Mouse (Mus musculus) testis, postnatal 10 days (tissue): ENCODE results near the gene Mospd3.

ENCODE experiments used
- DNase-seq: peaks from one replicate; pipeline ENCODE4 v3.0.0; 2021; ENCODE audit warnings: low spot score

Mospd3 gene

DNA sequence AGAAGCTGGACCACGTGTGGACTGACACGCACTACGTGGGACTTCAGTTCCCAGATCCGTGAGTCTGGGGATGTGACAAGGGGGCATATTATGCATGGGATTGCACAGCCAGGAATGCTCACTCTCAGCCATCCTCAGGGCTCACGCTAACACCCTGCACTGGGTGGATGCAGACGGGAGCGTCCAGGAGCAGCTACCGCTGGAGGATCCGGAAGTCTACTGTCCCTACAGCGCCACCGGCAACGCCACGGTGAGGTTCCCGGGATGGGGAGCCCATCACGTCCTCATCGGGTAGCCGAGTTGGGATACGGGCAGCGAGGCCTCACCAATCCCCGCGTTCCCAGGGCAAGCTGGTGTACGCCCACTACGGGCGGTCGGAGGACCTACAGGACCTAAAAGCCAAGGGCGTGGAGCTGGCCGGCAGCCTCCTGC lies 26.4 kb downstream of the Mospd3 start:
- DNase-seq = peak; percentile 68

DNA sequence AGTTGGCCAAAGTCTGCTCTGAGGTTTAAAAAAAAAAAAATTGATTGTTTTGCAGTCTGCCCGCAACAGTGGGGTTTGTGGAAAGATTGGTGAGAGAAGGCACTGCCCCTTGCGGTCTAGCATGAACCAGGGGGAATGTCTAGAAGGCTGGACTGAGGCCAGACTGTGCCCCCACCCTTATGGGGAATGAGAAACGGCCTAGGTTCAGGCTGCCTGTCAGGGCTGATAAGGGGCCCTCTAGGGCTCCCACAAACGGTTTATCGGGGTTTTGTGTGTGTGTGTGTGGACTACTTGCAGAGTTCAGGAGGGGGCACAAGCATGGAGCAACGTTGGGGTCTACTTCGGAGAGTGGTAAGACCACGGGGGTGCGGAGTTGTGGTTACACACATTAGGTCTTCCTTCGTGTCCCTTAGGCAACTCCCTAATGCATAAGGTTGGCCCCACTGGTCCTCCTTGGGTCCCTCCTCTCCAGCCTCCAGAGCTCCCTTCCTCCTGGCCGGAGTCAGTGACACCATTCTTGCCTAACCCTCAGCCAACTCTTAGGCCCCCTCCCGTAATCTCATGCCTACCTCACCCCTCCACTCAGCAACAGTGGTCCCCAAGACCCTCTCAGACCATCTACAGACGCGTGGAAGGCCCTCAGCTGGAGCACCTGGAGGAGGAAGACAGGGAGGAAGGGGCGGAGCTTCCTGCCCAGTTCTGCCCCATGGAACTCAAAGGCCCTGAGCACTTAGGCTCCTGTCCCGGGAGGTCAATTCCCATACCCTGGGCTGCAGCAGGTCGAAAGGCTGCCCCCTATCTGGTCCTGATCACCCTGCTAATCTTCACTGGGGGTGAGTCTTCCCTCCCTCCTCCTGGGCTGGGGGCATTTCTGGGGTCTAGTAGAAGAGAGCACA lies 29.9 kb downstream of the Mospd3 start:
- no peak for DNase-seq

DNA sequence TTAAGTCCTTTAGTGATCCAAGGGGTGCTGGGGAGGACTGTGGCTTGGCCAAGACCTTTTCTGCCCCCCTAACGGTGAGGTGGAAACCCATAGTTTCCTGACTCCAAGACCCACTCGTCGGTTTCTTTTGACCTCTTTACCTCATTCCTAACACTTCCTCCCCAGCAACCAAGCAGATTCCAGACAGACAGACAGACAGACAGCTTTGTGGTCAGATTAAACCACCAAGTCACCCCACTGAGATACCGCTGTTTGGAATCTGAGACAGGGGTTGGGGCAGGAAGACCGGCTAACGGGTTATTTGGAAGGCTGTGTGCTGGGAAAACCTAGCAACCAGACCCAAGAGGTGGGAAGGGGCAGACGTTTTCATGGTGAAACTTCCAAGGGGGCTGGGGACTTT lies 30.7 kb downstream of the Mospd3 start:
- no peak for DNase-seq

GRCm38 (mm10) chr5:137569665-137570064 lies 31.2 kb downstream of the Mospd3 start, which contains the start of gene Tfr2:
TSS of gene Tfr2 (plus strand) at chr5:137569840.
- peak; percentile 80 for DNase-seq

GRCm38 (mm10) chr5:137569031-137569430 lies 31.8 kb downstream of the Mospd3 start:
- no peak for DNase-seq

GRCm38 (mm10) chr5:137568223-137568798 lies 32.5 kb downstream of the Mospd3 start:
- peak; percentile 51 for DNase-seq

DNA sequence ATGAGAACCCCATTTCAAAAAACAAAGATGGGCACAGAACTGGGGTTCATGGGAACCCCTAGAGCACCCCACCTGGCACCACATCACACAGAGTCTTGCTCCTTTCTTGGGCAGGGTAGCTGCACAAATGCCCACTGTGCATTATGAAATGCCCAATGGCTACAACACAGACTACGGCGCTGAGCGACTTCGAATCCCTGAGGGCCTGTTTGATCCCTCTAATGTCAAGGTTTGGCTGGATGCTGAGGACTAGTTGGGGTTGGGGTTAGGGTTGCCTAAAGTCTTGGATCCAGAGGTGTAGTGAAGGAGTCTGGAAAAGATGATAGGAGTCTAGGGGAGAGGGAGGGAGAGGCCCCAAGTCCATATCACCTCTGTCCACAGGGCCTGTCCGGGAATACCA lies 34.4 kb downstream of the Mospd3 start:
- DNase-seq = no peak

DNA sequence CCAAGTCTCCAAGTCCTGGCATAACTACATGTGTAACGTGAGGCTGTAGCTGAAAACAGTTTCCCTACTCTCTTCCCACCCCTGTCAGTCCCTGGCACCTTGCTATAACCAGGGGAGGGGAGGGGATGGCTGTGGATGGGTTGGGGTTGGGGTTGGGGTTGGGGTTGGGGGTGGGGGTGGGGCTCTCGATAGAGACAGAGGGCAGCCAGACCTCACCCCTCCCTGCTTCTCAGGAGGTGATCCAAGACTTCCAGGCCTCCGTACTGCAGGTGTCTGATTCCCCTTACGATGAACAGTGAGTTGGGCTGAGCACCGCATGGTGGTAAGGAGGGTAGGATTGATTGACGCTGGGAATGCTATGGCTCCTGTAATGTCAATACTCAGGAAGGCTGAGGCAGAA lies 35.1 kb downstream of the Mospd3 start:
- DNase-seq = no peak

GRCm38 (mm10) chr5:137562965-137563364 lies 37.9 kb downstream of the Mospd3 start:
- no peak for DNase-seq

DNA sequence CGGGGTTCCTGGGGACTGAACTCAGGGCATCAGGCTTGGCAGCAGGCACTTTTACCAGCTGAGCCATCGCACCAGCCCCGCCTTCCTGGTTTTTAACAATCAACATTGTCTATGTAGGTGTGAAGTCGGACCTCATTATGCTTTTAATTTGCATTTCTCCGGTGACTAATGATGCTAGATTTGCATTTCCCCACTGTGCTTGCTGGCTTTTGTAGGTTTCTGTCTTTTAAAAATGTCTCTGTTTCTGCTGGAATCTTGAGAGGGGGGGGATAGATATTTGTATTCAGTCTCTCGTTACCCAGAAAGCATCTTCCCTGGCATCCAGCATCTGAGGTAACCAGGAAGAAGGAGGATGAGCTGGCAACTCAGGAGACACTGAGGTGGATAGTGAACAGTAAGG lies 39.3 kb downstream of the Mospd3 start:
- no peak for DNase-seq

GRCm38 (mm10) chr5:137553898-137554297 lies 47.0 kb downstream of the Mospd3 start:
- DNase-seq = no peak

GRCm38 (mm10) chr5:137553411-137553837 lies 47.4 kb downstream of the Mospd3 start, which contains the start of gene Actl6b:
TSS of gene Actl6b (plus strand) at chr5:137553517.
- DNase-seq = peak; percentile 89

DNA sequence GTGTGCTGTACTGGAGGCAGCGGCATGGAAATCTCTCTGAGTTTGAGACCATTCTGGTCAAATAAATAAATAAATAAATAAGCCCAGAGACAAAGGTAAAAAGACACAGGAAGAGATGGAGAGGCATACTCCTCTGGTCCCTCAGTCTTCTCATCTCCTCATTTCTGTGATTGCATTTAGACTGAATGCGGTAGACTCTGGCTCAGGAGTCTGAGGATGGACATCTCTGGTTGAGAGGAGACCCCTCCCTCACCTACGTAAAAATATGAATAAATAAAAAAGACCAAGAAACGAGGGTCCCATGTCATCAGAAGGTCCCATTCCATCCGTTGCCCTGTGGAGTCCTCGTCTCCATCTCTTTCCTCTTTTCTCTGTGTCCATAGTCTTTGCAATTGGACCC lies 47.9 kb downstream of the Mospd3 start:
- no peak for DNase-seq

- DNase-seq = no peak
Measured at GRCm38 (mm10) chr5:137551119-137551518, 49.7 kb downstream of the Mospd3 start.

DNA sequence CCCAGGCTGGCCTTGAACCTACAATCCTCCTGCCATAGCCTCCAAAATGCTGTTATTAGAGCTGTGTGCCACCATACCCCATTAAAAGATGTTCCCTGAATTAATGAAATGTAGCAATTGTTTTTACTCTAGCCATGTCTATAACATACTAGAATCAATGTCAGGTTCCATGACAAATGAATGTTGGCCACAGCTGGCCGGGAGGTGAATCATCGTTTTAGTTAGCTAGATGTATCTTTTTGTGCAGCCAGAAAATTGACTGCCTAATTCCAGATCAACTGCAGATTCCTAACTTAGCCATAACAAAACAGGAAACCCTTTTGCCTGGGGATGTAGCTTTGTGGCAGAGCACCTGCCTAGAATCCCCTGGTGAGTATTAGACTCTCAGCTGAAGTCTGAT lies 51.0 kb downstream of the Mospd3 start:
- DNase-seq = no peak
